Mouse (Mus musculus) layer of hippocampus, adult 9-11 months (tissue): ENCODE results near the gene Lrrc8c.
A peak's percentile ranks its signal among the peaks of the same experiment; 100 is the strongest.

Experiments
- DNase-seq: peaks from one replicate; pipeline ENCODE4 v3.0.0; 2022

The Lrrc8c gene

DNA sequence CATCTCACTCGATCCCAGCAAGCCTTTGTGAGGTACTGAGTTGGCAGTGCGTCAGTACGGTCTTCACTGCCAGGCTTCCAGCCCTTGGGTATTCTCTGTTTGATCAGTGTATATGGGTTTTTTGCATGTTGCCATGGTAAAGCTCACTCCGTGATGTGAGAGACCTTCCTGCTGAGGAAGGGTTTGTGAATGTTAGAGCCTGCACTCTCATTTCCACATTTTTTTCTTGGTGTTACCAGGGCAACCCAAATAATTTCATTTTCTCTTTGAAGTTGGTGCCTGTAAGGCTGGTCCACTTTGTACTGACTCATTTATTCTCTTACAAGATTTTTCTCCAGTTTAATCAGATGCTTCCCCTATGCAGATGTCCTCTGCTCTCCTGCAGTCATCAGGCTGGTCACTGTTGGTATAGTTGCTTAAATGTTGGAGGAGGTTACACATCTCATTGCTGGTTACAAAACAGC, 38.6 kb downstream of the Lrrc8c start:
- peak; percentile 21 for DNase-seq

DNA sequence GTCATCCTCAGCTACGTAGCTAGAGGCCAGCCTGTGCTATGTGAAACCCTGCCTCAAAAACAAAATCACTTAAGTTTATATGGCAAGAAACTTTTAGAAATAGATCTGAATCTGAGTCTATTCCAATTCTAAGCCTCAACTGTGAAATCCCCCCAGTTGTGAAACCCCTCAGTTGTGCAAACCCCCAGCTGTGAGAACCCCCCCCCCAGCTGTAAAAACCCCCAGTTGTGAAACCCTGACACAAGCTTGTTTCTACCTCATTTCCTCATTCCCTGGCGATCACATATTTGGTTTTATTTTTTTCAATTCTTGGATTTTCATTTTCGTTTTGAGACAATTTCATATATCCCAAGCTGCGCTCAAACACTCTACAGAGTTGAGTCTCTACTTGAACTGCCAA, 39.3 kb downstream of the Lrrc8c start:
- DNase-seq, result no peak

DNA sequence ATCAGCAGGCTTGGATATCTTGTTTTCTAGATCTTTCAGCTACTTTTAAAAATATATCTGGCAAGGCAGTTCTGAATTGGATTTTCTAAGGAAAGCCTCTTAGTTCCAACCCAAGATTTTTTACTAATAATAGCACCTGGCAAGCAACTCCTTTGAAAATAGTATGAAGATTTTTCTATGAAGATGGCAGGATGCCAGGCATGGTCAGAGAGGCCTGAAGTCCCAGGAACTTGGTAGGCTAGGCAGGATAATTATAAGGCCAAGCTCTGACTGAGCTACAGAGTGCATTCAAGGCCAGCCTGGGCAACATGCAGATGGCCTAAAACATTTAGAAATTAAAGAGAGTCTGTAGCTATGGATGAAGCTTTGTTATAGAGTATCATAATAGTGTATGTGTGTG, 42.7 kb downstream of the Lrrc8c start:
- no peak for DNase-seq

DNA sequence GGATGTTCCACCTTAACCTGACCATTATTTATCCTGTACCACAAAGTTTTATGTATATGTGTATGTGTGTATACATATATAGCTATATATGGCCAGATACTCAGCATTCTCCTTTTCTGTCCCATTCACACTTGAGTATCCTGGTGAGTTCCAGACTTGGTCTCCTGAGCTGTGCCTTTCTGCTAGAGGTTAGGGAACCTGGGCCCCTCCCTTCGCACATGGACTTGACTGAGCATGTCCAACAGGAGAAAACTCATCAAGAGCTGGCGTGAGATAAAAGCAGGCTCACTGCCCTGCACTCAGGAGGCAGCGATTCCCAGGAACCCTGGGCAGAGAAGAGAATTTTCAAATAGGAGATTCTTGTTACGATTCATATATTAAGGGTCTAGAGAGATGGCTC, 45.6 kb downstream of the Lrrc8c start:
- DNase-seq, result no peak

DNA sequence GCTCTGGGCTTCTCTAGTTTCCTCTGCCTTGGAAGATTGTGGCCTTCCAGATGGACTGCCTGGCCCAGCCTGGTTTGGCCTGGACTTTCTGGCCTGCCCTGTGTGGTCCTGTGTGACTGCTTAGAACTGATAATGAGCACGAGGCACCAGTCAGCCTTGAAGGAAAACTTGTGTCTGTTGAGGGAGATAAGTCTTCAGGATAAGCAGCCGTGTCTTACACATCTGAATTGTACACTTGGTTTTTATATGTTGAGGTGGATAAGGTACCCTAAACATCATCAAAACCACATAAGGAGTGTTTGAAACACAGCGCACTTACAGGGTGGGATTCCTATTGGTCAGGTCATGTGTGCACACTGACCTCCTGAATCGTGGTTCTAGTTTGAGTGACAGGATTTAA, 46.6 kb downstream of the Lrrc8c start:
- no peak for DNase-seq

DNA sequence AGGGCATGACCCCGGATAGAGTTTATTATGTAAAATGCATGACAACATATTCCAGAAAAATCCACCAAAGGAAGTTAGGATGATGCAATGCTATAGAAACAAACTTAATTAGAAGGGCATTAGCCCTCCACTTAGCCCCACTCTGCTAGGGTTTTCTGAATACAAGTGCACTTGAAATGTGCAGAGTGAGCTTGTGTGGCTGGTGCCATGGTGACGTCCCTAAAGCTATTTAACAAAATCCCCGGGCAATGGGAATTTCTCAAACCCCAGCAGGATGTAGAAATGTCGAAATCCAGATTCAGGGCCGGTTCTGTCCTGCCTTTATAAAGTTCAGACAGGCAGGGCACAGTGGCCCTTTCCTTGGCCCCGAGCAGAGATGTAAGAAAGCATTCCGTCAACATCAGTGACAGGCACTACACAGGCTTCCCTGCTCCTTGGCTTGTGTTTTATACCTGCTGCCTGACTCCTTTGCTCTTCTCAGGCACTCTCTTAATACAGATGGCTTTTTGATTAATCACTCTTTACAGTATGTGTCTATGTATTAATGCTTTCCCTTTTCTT, 47.7 kb downstream of the Lrrc8c start:
- DNase-seq, result no peak

DNA sequence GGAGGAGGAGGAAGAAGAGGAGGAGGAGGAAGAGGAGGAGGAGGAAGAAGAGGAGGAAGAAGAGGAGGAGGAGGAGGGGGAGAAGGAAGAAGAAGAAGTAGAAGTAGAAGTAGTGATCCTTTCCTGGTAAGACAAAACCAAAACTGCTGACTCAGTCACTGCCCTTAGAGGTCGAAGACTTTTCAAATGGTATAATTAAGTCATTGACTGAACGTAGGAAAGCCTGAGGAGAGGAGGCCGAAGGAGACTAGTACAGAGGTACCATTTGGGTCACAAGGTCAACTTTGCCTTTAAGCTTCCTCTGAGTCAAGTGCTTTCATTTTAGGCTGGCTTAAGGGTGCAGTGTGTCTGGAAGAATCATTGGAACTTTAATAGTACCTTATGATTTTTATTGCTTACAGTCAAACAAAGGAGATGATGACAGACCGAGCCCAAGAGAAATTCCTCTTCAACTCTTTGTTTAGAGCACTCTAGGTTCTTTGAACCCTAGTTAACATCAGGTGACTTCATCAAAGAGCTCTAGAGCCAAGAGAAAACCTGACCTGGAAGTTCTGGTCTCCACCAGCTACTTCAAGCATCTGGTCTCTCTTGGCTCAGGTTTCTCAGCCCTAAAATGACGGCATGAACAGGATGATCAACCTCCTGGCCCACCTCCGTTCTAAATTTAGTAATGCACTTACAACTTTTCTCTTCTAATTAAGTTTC, 49.0 kb downstream of the Lrrc8c start:
- DNase-seq, result no peak

DNA sequence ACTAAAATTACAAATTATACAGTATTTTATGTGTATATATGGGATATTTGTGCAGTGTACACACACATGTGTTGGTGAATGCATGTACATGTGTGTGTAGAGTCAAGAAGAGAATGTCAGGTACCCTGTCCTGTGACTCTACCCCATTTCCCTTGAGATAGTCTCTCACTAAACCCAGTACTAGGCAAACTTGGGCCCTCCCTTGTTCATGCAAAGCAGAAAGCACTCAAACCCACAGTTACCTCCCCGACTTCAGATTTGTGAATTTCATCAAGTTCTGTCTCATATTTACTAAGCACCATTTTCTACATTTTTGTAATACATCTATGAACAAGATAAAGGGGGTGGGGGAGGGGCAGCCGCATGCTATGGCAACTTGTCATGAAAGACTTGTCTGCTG, 50.0 kb downstream of the Lrrc8c start:
- no peak for DNase-seq

DNA sequence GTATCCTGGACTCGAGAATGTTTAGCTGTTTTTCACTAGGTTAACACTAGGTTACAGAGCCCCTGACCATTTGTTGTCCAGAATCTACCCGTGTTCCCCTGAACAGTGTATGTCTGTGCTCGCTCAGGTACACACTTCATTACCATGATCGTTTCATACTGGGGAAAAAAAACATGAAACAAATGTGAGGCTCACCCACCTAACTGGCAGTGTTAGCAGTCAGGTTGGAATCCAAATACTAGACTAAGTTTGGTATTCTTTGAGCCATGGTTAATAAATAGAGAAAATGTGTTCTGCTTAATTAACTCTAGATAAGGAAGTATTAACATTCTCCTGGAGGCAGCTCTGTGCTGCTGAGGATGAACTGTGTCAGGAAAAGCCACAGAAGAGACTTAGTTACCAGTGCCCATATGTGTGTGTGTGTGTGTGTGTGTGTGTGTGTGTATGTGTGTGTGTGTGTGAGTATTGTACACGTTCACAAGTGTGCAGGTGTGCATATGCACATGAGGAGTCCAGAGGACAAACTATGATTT, 53.0 kb downstream of the Lrrc8c start:
- no peak for DNase-seq

DNA sequence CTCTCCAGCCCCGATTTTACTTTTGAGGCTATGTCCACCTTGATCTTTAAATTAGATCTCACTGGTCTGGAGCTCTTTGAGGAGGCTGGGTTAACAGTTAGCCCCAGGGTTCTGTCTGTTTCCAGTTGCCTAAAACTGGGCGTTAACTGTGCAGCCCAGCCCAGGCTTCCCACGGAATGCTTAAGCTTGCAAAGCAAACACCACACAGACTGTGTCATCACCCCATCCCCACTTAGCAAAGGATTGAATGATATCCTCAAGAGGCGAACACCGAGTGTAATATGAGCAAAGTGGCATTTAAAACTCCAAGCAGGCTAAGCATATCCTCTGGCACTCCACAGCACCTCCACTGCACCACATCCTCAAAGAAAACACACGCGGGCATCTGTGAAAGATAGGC, 53.7 kb downstream of the Lrrc8c start:
- no peak for DNase-seq

DNA sequence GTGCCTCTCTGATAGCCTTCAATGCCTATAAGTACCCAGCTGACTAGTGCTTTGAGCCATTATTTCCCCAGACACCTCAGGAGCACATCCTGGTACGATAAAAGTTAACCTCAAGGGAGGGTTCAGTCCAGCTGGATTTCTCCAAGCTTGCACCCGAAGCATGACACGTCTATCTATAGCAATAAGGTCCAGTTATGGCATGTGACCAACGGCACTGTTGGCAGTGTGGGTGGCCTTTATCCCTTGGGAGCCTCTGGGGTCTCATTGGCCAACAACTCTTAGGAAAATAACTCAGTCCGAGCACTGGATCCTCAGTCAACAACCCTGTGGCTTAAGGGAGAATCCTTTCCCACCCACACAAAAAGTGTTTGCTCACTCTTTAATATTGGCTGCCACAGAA, 55.6 kb downstream of the Lrrc8c start:
- no peak for DNase-seq

DNA sequence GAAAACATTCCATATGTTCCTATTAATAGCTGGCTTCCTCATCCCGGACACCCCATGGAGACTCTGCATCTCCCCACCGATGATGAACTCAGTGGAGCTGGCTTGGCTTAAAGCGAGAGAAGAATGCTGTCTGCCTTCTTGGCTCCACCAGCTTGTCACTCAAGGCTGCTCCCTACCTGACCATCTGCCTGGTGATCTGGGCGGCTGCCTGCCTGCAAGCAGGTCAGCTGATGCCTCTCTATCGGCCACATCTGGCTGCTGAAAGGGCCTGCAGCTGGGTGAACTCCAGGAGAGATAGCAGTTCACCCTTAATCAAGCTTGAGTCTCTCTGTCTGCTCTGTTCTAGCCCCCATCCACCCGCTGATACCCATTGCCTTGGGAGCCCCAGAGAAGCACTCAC, 56.7 kb downstream of the Lrrc8c start:
- DNase-seq, result no peak

DNA sequence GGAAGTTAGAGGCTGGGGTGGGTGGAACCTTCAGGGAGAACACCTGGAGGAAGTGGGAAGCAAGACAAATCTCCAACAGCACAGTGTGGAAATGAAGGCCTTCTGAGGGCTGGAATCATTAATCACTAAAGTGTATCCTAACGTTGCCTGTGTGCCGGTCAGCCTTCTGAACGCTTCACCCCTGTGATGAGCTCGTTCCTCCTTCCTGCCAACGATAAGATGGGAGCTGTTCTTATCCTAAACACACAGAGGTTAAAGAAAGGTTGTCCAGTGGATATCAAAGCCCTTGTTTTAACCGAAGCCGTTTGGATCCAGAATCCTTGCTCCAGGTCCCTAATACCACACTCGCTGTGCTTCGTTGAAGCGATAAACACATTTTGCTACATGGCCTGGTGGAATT, 61.7 kb downstream of the Lrrc8c start:
- DNase-seq, result no peak

DNA sequence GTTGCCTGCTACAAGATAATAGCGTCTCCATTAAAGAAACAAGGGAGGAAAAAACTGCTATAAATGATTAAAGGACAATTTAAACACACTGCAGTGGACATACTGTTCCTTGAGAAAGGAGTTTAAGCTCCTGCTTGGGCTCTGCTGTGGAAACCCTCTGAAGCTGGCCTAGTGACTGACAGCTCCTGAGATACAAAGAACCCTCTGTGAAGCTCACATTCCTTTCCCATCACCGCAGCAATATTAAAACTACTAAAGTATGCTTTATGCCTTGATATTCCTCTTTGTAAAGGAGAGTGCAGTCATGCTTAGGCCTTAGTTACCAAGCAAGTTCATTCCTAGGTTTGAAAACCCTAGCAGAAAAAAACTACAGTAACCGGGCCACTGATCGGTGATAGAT, 66.7 kb downstream of the Lrrc8c start:
- no peak for DNase-seq

DNA sequence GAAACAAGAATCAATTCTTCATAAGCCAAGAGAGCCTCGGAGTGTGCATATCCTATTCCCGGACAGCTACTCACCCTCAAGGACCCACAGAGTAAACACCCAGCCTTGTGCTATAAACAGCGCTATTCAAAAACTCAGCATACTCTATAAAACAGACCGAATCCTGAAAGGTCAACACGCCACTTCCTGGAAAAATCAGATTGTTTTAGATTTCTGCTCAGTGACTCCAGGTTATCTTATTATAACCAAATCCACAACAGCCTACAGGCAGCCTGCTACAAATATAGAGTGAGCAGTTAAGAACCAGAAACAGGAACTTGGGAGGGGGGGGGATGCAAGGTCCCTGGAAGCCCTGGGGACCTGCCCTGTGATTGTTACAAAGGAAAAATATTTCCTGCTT, 67.5 kb downstream of the Lrrc8c start:
- no peak for DNase-seq

DNA sequence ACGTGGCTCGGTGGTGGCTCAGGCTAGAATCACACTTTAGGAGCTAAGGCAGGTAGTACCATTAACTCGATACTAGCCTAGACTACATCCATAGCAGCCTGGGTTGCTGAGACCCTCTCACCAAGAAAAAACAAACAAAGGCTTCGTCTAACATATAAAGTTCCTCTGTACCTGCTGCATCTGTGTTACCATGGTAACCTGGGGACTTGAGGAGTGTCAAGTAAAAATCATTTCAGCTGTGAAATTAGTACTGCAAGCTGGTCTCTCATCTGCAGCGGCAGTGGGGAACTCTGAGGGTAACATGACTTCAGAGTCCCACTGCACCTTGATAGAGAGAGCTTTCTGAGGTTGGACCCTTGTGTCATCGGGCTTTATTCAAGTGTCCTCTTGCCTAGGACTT, 68.3 kb downstream of the Lrrc8c start:
- no peak for DNase-seq

DNA sequence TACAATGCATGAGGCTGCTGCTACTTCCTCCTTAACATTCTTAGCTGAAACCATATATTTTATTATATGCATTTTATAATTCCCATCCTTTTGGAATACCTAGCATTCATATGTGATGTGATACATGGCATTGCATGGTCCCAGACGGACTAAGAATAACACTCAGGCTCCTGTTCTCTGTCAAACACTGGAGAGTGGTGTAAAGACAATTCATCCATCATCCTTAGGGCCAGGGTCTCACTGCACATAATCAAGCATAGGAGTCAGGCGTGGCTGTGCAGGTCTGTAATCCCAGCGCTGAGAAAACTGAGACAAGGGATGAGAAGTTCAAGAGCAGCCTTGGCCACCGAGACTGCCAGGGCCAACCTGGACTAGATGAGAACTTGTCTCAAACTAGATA, 69.5 kb downstream of the Lrrc8c start:
- no peak for DNase-seq

DNA sequence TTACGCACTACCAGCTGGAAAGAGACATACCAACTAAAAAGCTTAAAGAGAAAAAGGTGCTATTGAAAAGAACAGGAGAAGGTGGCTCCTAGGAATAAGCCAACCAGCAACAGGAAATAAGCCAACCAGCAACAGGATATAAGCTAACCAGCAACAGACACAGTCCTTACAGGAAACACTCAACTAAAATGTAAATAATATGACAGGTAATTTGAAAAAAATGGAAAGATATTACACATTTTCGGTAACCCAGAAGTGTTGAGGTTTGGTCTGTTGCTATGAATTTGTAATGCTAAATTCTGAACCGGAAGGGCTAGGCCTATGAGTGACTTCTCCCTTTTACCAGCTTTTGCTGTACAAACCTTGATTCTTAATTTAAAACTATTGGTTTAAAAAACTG, 69.9 kb downstream of the Lrrc8c start:
- DNase-seq, result no peak

DNA sequence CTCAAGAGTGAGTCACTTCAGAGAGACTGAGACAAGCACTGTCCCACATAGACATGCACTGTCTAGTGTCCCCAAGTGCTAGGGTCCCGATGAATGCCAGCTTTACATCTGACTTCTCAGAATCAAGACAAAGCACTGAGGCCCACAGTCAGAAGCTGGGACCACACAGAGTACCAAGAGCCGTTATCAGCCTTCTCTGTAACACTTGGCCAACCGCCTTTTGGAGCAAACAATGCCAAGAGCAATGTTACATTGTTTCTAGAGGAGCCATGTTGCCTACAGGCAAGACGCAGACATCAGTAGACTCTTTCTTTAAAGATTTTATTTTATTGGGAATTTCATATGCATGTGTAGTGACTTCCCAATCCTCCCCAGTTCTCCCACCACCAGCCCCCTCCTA, 73.2 kb downstream of the Lrrc8c start:
- peak; percentile 14 for DNase-seq

DNA sequence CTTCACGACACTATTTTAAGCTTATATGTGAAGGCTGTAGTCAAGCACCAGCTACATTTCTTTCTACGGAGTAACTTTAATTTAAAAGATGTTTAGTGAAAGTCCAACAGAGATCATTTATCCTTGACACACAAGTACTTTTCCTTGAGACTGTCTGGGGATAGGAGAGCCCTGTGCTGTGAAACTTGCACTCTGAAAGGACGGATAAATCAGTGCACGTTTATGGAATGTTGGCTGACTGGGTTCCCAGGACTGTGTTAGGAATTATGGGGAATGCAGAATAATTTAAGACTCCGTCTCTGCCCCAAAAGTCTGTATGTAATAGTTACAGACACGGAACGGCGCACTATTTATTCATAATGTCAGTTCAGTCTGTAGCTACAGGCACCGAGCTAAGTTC, 74.4 kb downstream of the Lrrc8c start:
- DNase-seq, result no peak

DNA sequence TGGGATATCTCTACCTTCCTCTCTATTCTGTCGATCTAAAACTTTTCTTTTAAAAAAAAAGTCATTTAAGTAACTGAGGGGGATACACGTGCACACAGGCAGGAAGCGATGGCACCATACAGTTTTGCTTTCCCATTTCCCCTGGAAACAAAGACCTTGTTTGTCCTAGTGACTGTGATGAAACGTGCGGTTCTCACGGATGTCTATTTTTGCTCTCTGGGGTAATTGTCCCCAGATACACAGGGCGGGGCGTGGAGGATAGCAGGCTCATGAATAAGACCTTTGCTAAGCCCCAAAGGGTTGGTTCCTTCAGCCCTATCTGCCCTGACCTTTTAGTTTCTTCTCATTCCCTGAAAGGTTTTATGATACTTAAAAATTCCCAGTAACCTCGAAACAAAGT, 79.7 kb downstream of the Lrrc8c start:
- no peak for DNase-seq

DNA sequence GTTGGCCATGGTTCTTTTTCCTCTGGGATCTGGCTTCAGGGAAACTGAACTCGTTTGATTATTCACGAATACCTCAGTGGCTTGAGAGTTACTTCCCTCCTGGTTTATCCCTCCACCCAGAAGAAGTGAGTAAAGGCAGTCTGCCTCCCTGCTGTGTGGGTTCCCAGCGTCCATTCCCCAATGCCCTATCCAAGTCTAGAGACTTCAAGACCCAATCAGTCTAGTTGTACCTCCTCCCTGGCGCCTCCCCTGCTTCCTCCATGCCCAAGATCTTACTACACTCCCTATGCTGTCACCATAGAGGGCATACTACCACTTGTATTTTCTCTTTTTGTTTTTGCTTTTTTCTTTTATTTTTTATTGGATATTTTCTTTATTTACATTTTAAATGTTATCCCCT, 80.1 kb downstream of the Lrrc8c start:
- DNase-seq, result no peak

DNA sequence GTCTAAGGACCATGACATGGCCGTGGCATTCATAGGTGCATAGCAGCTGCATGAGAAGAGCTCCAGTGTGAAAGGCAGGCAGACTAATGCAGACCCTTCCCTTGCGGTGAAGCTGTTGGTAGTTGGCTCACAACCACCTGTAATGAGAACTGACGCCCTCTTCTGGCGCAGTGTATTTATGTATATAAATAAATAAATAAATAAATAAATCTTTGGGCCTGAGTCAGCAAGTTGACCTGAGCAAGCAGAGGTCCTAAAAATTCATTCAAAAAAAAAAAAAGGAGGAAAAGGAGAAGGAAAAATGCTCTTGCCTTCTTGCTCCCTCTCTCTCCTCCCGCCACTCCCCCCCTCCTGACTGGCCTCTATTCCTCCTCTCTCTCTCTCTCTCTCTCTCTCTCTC, 81.8 kb downstream of the Lrrc8c start:
- no peak for DNase-seq

DNA sequence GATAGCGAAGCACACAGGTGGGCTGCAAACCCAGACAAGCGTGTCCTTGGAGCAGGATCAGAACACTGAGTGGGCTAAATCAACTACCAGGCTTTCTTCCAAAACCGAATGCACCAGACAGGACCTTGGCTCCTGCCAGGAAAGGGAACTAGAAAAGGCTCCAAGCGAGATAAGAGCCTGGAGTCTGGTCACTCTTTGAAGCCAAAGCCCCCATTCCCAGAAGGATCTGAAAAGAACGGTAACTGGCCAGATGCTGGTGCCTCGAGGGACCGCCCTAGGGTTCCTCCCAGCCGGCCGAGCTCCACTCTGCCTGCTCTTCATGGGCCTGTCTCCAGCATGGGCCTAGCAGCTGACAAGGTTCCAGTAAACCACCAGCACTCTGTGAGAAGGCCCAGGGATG, 83.4 kb downstream of the Lrrc8c start:
- no peak for DNase-seq

DNA sequence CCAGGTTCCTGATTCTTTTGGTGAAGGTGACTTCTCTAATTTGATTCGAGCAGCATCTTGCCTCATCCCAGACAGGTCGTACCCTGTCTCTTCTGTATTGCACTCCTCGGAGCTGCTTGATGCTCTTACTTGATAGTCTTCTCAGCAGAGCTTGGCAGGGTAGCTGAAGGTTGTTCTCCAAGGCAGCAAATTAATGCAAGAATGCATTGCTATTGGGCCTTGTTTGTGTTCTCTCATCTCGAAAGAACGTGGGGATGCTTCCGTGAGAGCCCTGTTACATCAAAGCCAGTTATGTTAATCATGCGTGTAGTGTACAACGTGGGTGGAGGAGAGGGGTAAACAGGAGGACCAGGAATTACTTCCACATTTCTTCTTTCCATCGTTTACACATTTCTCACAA, 86.5 kb downstream of the Lrrc8c start:
- no peak for DNase-seq
